Mouse (Mus musculus) limb, embryonic 10.5 days (tissue): ENCODE measurements around the gene Rasgrf1. TPM values are rescaled to one million over a fixed set of nuclear protein-coding genes. Genes with fewer than 3 reads are reported as not detected.

ENCODE experiments used
- DNase-seq: peaks from one replicate; pipeline ENCODE4 v3.0.0-alpha.2; 2017; ENCODE audit warnings: low spot score
- H3K27ac ChIP-seq: fragments of 300-500 bp; sonication (generic); 2 replicates; pipeline ENCODE4 v1.5.1; 2016; ENCODE audit warnings: mild to moderate bottlenecking
- H3K27me3 ChIP-seq: fragments of 300-500 bp; sonication (generic); 2 replicates; pipeline ENCODE4 v1.6.1; 2016; ENCODE audit warnings: low read depth, mild to moderate bottlenecking; ENCODE audit not compliant: poor library complexity, severe bottlenecking
- H3K36me3 ChIP-seq: fragments of 300-500 bp; sonication (generic); 2 replicates; pipeline ENCODE4 v1.6.1; 2016; ENCODE audit warnings: mild to moderate bottlenecking, moderate library complexity
- H3K4me1 ChIP-seq: fragments of 300-500 bp; sonication (generic); 2 replicates; pipeline ENCODE4 v1.6.1; 2016
- H3K4me3 ChIP-seq: fragments of 300-500 bp; sonication (generic); 2 replicates; pipeline ENCODE4 v1.5.1; 2016; ENCODE audit warnings: mild to moderate bottlenecking, moderate library complexity
- H3K9me3 ChIP-seq: fragments of 300-500 bp; sonication (generic); replicated peaks from 2 replicates; pipeline ENCODE4 v1.6.1; 2016; ENCODE audit warnings: mild to moderate bottlenecking
- WGBS: fragments of 180-500 bp; shearing (Covaris S2); methylation state at CpG from one replicate; pipeline ENCODE4 v1.1.7; 2016; 5-methylcytosine and 5-hydroxymethylcytosine counted together
- polyA plus RNA-seq: library from polyadenylated mRNA; unstranded; fragments of >200 nt; fragmentation: Nextera tagmentation; extraction: Ambion mirVana; gene quantifications from 2 replicates; pipeline ENCODE4 v1.2.1, GENCODE M21; 2016

Gene Rasgrf1
- polyA plus RNA-seq, 1 experiment from 2014 or later, result 0.16 TPM

DNA sequence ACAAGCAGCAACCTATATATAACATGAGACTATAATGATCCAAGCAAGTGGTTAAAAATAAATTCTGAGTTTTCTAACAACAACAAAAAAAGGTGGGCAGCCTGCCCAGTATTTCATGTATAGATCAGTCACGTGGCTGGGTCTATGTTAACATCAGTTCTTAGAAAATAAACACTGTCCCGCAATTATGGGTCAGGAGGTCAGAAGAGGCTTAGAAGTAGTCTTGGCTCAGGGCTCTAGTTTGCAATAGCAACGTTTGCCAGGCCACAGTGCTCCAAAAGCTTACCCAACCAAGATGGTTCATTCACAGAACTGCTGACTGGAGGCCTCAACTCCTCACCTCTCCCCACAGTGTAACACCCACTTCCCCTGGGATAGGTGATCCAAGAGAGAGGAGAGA lies 69.5 kb downstream of the Rasgrf1 start:
- no peak for DNase-seq
- H3K36me3 ChIP-seq, result no peaks in the 10 kb centered on the region
- no peaks in the 10 kb centered on the region for H3K27me3 ChIP-seq
- no peak overlapping the region for H3K27ac ChIP-seq
- no peak overlapping the region for H3K4me3 ChIP-seq
- H3K9me3 ChIP-seq, result no peaks in the 10 kb centered on the region
- 26% methylated on average over 3 of the region's 3 CpGs for WGBS
- H3K4me1 ChIP-seq, result peaks cover 9% of the 10 kb centered on the region

DNA sequence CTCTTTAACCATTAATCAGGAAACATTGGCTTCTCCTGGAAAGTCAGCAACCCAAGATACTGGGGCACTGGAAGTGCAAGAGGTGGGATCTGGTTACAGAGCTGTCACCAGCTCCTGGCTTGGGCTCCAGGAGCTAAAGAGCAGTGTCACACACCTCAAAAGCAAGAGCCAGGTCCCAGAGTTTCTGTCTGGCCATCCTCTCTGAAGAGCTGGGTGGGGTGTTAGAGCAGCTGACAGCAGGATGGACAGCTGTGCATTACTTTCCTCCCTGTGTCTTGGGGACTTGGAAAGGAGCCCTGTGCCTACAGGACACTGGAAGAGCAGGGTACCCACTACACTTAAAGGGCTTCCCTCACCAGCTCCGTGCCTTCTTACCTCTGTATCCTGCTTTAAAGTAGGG lies 72.5 kb downstream of the Rasgrf1 start:
- WGBS, result 88% methylated on average over 1 of the region's 1 CpGs

DNA sequence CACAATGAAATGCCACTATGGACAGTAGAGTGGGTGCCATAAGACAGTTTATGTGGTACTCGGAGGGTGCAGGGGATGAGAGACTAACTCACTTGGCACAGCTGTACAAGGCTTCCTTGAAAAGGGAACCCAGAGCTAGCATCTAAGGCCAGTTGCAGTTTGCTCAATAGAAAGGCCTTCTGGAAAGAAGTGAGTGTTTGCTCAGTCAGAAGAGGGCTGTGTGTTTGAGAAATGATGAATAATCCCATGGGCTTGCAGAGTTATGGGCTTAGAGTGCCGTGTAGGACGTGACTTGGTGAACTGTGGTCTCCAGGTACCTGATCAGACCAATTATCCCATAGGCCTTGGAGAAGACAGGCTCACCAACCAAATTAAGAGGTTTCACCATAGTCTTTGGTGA lies 78.3 kb downstream of the Rasgrf1 start:
- WGBS, result 90% methylated on average over 3 of the region's 3 CpGs
- Histone ChIP-seq H3K36me3 (no peaks in the 10 kb centered on the region), H3K27ac (no peak overlapping the region), H3K4me1 (peaks cover 4% of the 10 kb centered on the region; the same call in 1 of the 2 replicates), H3K27me3 (no peaks in the 10 kb centered on the region), H3K4me3 (no peak overlapping the region), H3K9me3 (no peaks in the 10 kb centered on the region)
- DNase-seq, result no peak

More for the DNA sequence above, 72.5 kb downstream of the Rasgrf1 start:
- no peak for DNase-seq
- H3K4me1 ChIP-seq, result peaks cover 9% of the 10 kb centered on the region
- no peaks in the 10 kb centered on the region for H3K27me3 ChIP-seq
- no peaks in the 10 kb centered on the region for H3K9me3 ChIP-seq
- H3K27ac ChIP-seq, result no peak overlapping the region
- H3K4me3 ChIP-seq, result no peak overlapping the region
- H3K36me3 ChIP-seq, result no peaks in the 10 kb centered on the region

DNA sequence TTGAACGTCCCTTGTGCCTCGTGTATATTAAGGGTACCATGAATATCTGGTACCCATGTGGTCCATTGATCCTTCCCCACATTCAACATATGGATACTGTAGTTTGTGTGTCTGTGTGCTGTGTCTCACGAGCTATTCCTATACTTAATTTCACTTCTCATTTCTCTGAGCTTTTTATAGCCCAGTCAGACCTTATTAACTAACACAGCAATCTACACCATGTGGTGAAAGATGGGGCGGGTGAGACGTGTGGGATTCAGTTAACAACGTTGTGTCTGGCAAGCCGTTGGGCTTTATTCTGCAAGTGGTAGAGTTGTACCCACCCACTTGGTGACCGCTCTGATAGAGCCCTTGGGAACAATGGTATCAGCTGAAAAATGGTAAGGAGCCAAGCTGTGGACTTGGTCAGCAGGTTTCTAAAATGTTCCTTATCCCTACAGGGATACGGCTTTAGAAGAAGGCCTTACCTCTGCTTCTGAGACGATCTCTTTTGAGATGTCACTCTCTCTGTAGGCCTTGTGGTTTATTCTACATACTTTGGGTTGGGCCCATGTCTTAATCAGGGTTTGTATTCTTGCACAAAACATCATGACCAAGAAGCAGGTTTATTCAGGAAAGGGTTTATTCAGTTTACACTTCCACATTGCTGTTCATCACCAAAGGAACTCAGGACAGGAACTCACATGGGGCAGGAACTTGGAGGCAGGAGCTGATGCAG lies 79.3 kb downstream of the Rasgrf1 start:
- Histone ChIP-seq H3K9me3 (no peaks in the 10 kb centered on the region), H3K36me3 (no peaks in the 10 kb centered on the region)
- WGBS, result 89% methylated on average over 10 of the region's 10 CpGs

GRCm38 (mm10) chr9:90006432-90006831 lies 96.7 kb downstream of the Rasgrf1 start:
- Histone ChIP-seq H3K4me3 (no peak overlapping the region), H3K9me3 (no peaks in the 10 kb centered on the region), H3K27ac (no peak overlapping the region), H3K27me3 (no peaks in the 10 kb centered on the region), H3K36me3 (no peaks in the 10 kb centered on the region), H3K4me1 (no peaks in the 10 kb centered on the region)
- WGBS, result 85% methylated on average over 3 of the region's 3 CpGs
- no peak for DNase-seq

More for the DNA sequence above, 79.3 kb downstream of the Rasgrf1 start:
- Histone ChIP-seq H3K27me3 (no peaks in the 10 kb centered on the region), H3K4me3 (no peak overlapping the region), H3K27ac (no peak overlapping the region), H3K4me1 (no peaks in the 10 kb centered on the region)
- DNase-seq, result no peak

DNA sequence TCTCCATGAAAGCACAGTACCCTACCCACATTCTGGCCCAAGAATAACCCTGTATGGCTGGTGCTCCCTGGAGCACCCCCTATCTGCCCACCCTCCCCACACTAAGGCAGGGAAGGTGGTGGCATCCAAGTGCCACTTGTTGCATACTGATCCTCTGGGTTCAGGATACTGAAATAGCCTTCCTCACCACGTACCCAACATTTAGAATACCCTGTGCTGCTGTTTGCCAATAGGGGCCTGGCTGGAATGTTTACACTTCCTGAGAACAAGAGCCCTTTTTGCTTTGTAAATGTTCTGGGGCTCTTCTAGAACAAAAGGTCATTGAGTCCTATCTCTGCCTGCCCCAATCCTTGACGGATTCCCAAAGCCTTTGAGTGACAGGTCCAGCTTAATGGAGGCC lies 97.4 kb downstream of the Rasgrf1 start:
- no peaks in the 10 kb centered on the region for H3K36me3 ChIP-seq
- no peaks in the 10 kb centered on the region for H3K27me3 ChIP-seq
- no peaks in the 10 kb centered on the region for H3K4me1 ChIP-seq
- H3K4me3 ChIP-seq, result no peak overlapping the region
- no peak for DNase-seq
- WGBS, result 54% methylated on average over 2 of the region's 2 CpGs
- H3K27ac ChIP-seq, result no peak overlapping the region
- no peaks in the 10 kb centered on the region for H3K9me3 ChIP-seq

DNA sequence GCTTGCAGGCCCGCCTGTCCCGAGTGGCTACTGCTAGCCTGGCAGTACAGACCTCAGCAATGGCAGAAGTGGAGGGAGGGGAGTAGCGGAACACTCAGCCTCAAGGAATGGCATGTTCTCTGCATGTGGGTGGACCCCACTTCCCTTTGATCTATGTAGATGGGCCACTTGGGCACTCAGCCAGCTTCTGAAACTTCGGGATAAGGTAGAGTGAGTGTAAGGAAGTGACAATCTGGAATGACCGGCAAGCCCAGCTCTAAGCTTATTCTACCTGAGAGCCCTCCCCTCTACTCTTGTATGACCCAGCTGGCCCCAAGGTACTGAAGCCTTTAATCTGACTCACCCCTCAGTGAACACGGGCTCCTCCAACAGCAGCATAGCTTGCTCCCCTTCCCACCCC lies 98.4 kb downstream of the Rasgrf1 start:
- Histone ChIP-seq H3K9me3 (no peaks in the 10 kb centered on the region), H3K36me3 (no peaks in the 10 kb centered on the region), H3K27ac (no peak overlapping the region), H3K4me1 (no peaks in the 10 kb centered on the region), H3K27me3 (no peaks in the 10 kb centered on the region), H3K4me3 (no peak overlapping the region)
- WGBS, result 86% methylated on average over 6 of the region's 6 CpGs
- no peak for DNase-seq

DNA sequence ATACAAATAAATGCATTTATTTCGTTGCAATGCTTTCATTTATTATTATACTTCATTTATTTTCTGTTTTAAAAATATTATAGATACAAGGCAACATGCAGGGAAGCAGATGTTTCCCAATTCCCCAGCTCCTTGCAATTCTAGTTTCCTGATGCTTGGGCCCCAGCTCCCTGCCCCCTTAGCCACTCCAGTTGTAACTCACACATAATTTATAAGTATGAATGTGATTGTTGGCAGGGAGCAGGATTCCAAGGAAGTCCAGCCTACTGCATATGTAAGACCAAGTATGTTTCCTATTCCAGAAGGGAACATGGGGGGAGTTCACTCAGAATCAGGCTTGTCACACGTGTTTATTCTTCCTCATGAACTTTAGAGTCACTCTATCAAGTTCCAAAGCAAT lies 102.1 kb downstream of the Rasgrf1 start:
- H3K27me3 ChIP-seq, result no peaks in the 10 kb centered on the region
- WGBS, result 66% methylated on average over 2 of the region's 2 CpGs
- H3K9me3 ChIP-seq, result no peaks in the 10 kb centered on the region
- H3K27ac ChIP-seq, result no peak overlapping the region
- no peak overlapping the region for H3K4me3 ChIP-seq
- no peaks in the 10 kb centered on the region for H3K4me1 ChIP-seq
- no peaks in the 10 kb centered on the region for H3K36me3 ChIP-seq
- DNase-seq, result no peak

GRCm38 (mm10) chr9:90014649-90015048 lies 104.9 kb downstream of the Rasgrf1 start:
- no peaks in the 10 kb centered on the region for H3K27me3 ChIP-seq
- 90% methylated on average over 3 of the region's 3 CpGs for WGBS
- no peaks in the 10 kb centered on the region for H3K36me3 ChIP-seq
- no peaks in the 10 kb centered on the region for H3K4me1 ChIP-seq
- H3K9me3 ChIP-seq, result no peaks in the 10 kb centered on the region
- H3K27ac ChIP-seq, result no peak overlapping the region
- no peak overlapping the region for H3K4me3 ChIP-seq
- no peak for DNase-seq

- no peaks in the 10 kb centered on the region for H3K4me1 ChIP-seq
- no peak overlapping the region for H3K4me3 ChIP-seq
- 77% methylated on average over 6 of the region's 6 CpGs for WGBS
- no peaks in the 10 kb centered on the region for H3K9me3 ChIP-seq
- no peak for DNase-seq
- H3K27ac ChIP-seq, result no peak overlapping the region
- H3K36me3 ChIP-seq, result no peaks in the 10 kb centered on the region
- H3K27me3 ChIP-seq, result no peaks in the 10 kb centered on the region
These were observed 106.5 kb downstream of the Rasgrf1 start for GRCm38 (mm10) chr9:90016204-90016603.

GRCm38 (mm10) chr9:90020866-90021265 lies 111.2 kb downstream of the Rasgrf1 start:
- H3K27me3 ChIP-seq, result no peaks in the 10 kb centered on the region
- H3K4me1 ChIP-seq, result no peaks in the 10 kb centered on the region
- 82% methylated on average over 6 of the region's 6 CpGs for WGBS
- H3K36me3 ChIP-seq, result no peaks in the 10 kb centered on the region
- H3K4me3 ChIP-seq, result no peak overlapping the region
- H3K9me3 ChIP-seq, result no peaks in the 10 kb centered on the region
- no peak overlapping the region for H3K27ac ChIP-seq
- DNase-seq, result no peak

GRCm38 (mm10) chr9:90021442-90021841 lies 111.7 kb downstream of the Rasgrf1 start:
- Histone ChIP-seq H3K9me3 (no peaks in the 10 kb centered on the region), H3K4me3 (no peak overlapping the region), H3K27ac (no peak overlapping the region), H3K36me3 (no peaks in the 10 kb centered on the region), H3K27me3 (no peaks in the 10 kb centered on the region), H3K4me1 (no peaks in the 10 kb centered on the region)
- DNase-seq, result no peak
- WGBS, result 89% methylated on average over 4 of the region's 4 CpGs

DNA sequence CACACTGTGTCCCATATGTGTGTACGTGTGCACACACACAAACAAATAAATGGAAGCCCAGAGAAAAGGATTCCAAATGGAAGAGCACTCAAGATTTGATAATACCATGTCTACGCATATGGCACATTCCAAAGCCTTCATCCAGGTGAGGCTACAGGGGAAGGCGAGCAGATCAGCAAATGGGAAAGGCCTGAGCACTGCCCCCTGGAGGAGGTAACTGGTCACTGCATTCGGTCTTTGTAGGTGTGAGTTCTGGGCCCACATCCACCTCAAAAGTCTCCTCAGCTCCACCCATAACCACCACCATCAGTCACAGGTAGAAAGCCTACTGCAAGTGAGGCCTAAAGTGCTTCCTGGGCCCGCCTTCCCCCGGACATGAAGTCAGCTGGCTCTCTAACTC lies 118.0 kb downstream of the Rasgrf1 start:
- no peak for DNase-seq
- Histone ChIP-seq H3K4me1 (no peaks in the 10 kb centered on the region), H3K36me3 (no peaks in the 10 kb centered on the region), H3K4me3 (no peak overlapping the region), H3K27ac (no peak overlapping the region), H3K9me3 (no peaks in the 10 kb centered on the region), H3K27me3 (no peaks in the 10 kb centered on the region)
- 87% methylated on average over 6 of the region's 6 CpGs for WGBS

- Histone ChIP-seq H3K27ac (no peak overlapping the region), H3K27me3 (no peaks in the 10 kb centered on the region), H3K36me3 (no peaks in the 10 kb centered on the region), H3K4me1 (no peaks in the 10 kb centered on the region), H3K9me3 (no peaks in the 10 kb centered on the region), H3K4me3 (no peak overlapping the region)
- no peak for DNase-seq
- WGBS, result 82% methylated on average over 4 of the region's 4 CpGs
These were observed 124.2 kb downstream of the Rasgrf1 start for GRCm38 (mm10) chr9:90033922-90034321.
